Mouse (Mus musculus) stomach, embryonic 16.5 days (tissue): Measurements from ENCODE around the gene Hdac4. TPM values are rescaled to one million over a fixed set of nuclear protein-coding genes. Genes with fewer than 3 reads are reported as not detected.

Source experiments
- ATAC-seq: fragments of 200-750 bp; cut with Nextera tagmentation; 2 replicates; pipeline ENCODE4 v1.8.0; 2017; ENCODE audit warnings: moderate number of reproducible peaks, moderate TSS enrichment; ENCODE audit not compliant: insufficient read depth, low FRiP score
- H3K27ac ChIP-seq: fragments of 300-500 bp; sonication (generic); 2 replicates; pipeline ENCODE4 v1.5.1; 2014; ENCODE audit warnings: low read length
- H3K27me3 ChIP-seq: fragments of 300-500 bp; sonication (generic); 2 replicates; pipeline ENCODE4 v1.6.1; 2014; ENCODE audit warnings: low read length, control low read depth, mixed read lengths; ENCODE audit not compliant: control insufficient read depth, insufficient read depth
- H3K36me3 ChIP-seq: fragments of 300-500 bp; sonication (generic); 2 replicates; pipeline ENCODE4 v1.6.1; 2014; ENCODE audit warnings: low read length; ENCODE audit not compliant: control insufficient read depth, insufficient read depth
- H3K4me1 ChIP-seq: fragments of 300-500 bp; sonication (generic); 2 replicates; pipeline ENCODE4 v1.6.1; 2014; ENCODE audit warnings: low read length, control low read depth, mixed read lengths; ENCODE audit not compliant: control insufficient read depth, insufficient read depth
- H3K4me2 ChIP-seq: fragments of 300-500 bp; sonication (generic); 2 replicates; pipeline ENCODE4 v1.6.1; 2014; ENCODE audit warnings: low read depth, low read length, mixed read lengths
- H3K4me3 ChIP-seq: fragments of 300-500 bp; sonication (generic); replicated peaks from 2 replicates; pipeline ENCODE4 v1.5.1; 2014; ENCODE audit warnings: mild to moderate bottlenecking, low read length
- H3K9ac ChIP-seq: fragments of 300-500 bp; sonication (generic); 2 replicates; pipeline ENCODE4 v1.6.1; 2014; ENCODE audit warnings: low read length
- H3K9me3 ChIP-seq: fragments of 300-500 bp; sonication (generic); replicated peaks from 2 replicates; pipeline ENCODE4 v1.6.1; 2016; ENCODE audit warnings: low read length, control low read depth; ENCODE audit not compliant: control insufficient read depth
- WGBS: fragments of 180-500 bp; shearing (Covaris S2); extraction: QIAGEN DNeasy Blood & Tissue Kit; methylation state at CpG from one replicate; pipeline ENCODE4 v1.1.7; 2014; 5-methylcytosine and 5-hydroxymethylcytosine counted together
- polyA plus RNA-seq: library from polyadenylated mRNA; unstranded; fragments of >200 nt; fragmentation: Nextera tagmentation; extraction: Ambion mirVana; gene quantifications from 2 replicates; pipeline ENCODE4 v1.2.1, GENCODE M21; 2015

Gene Hdac4
- polyA plus RNA-seq, 1 experiment from 2014 or later: 15.7 TPM

- ATAC-seq: no peak
- Histone ChIP-seq H3K4me2 (no peak overlapping the region), H3K36me3 (no peaks in the 10 kb centered on the region), H3K9ac (no peak overlapping the region), H3K4me3 (no peak overlapping the region), H3K4me1 (peaks cover 40% of the 10 kb centered on the region), H3K9me3 (no peaks in the 10 kb centered on the region), H3K27me3 (no peaks in the 10 kb centered on the region), H3K27ac (no peak overlapping the region)
- 23% methylated on average over 3 of the region's 3 CpGs for WGBS
These were observed 21.1 kb downstream of the Hdac4 start for GRCm38 (mm10) chr1:92174251-92174897.

GRCm38 (mm10) chr1:92170616-92171235 lies 24.8 kb downstream of the Hdac4 start:
- Histone ChIP-seq H3K27me3 (no peaks in the 10 kb centered on the region), H3K9me3 (no peaks in the 10 kb centered on the region), H3K4me2 (no peak overlapping the region), H3K27ac (no peak overlapping the region), H3K36me3 (no peaks in the 10 kb centered on the region), H3K9ac (no peak overlapping the region), H3K4me1 (peaks cover 21% of the 10 kb centered on the region), H3K4me3 (no peak overlapping the region)
- ATAC-seq: no peak
- WGBS: 83% methylated on average over 5 of the region's 5 CpGs

GRCm38 (mm10) chr1:92169776-92170055 lies 25.8 kb downstream of the Hdac4 start:
- no peaks in the 10 kb centered on the region for H3K36me3 ChIP-seq

GRCm38 (mm10) chr1:92168900-92169775 lies 26.4 kb downstream of the Hdac4 start:
- Histone ChIP-seq H3K9ac (no peak overlapping the region), H3K27ac (no peak overlapping the region), H3K4me3 (no peak overlapping the region), H3K27me3 (no peaks in the 10 kb centered on the region), H3K4me1 (peaks cover 11% of the 10 kb centered on the region), H3K36me3 (no peaks in the 10 kb centered on the region), H3K9me3 (no peaks in the 10 kb centered on the region), H3K4me2 (no peak overlapping the region)
- 83% methylated on average over 4 of the region's 4 CpGs for WGBS
- ATAC-seq: no peak

More at GRCm38 (mm10) chr1:92169776-92170055, 25.8 kb downstream of the Hdac4 start:
- Histone ChIP-seq H3K9ac (no peak overlapping the region), H3K27ac (no peak overlapping the region), H3K4me3 (no peak overlapping the region), H3K4me1 (peaks cover 15% of the 10 kb centered on the region), H3K27me3 (no peaks in the 10 kb centered on the region), H3K9me3 (no peaks in the 10 kb centered on the region), H3K4me2 (no peak overlapping the region)
- ATAC-seq: no peak

- Histone ChIP-seq H3K27me3 (no peaks in the 10 kb centered on the region), H3K36me3 (no peaks in the 10 kb centered on the region), H3K9ac (no peak overlapping the region), H3K9me3 (no peaks in the 10 kb centered on the region), H3K27ac (no peak overlapping the region), H3K4me1 (peaks cover 6% of the 10 kb centered on the region; the same call in 1 of the 2 replicates), H3K4me2 (no peak overlapping the region), H3K4me3 (no peak overlapping the region)
- no peak for ATAC-seq
- WGBS: 95% methylated on average over 1 of the region's 1 CpGs
These were observed 31.6 kb downstream of the Hdac4 start for GRCm38 (mm10) chr1:92163932-92164331.

GRCm38 (mm10) chr1:92159804-92160203 lies 35.7 kb downstream of the Hdac4 start:
- WGBS: 80% methylated on average over 4 of the region's 4 CpGs
- ATAC-seq: no peak
- H3K4me3 ChIP-seq: no peak overlapping the region

GRCm38 (mm10) chr1:92150201-92150600 lies 45.3 kb downstream of the Hdac4 start:
- Histone ChIP-seq H3K9me3 (no peaks in the 10 kb centered on the region), H3K27ac (no peak overlapping the region), H3K36me3 (no peaks in the 10 kb centered on the region; the same call in 1 of the 2 replicates), H3K4me3 (no peak overlapping the region), H3K4me1 (peaks cover 1% of the 10 kb centered on the region; the same call in 1 of the 2 replicates), H3K27me3 (no peaks in the 10 kb centered on the region), H3K9ac (no peak overlapping the region), H3K4me2 (no peak overlapping the region)
- no peak for ATAC-seq
- WGBS: 56% methylated on average over 1 of the region's 1 CpGs

More at GRCm38 (mm10) chr1:92159804-92160203, 35.7 kb downstream of the Hdac4 start:
- Histone ChIP-seq H3K36me3 (no peaks in the 10 kb centered on the region), H3K9ac (no peak overlapping the region), H3K4me2 (no peak overlapping the region), H3K27me3 (no peaks in the 10 kb centered on the region), H3K9me3 (no peaks in the 10 kb centered on the region), H3K27ac (no peak overlapping the region), H3K4me1 (no peaks in the 10 kb centered on the region)

- Histone ChIP-seq H3K9me3 (no peaks in the 10 kb centered on the region), H3K4me2 (no peak overlapping the region), H3K27ac (no peak overlapping the region), H3K9ac (no peak overlapping the region), H3K4me1 (peaks cover 15% of the 10 kb centered on the region), H3K27me3 (no peaks in the 10 kb centered on the region), H3K4me3 (no peak overlapping the region), H3K36me3 (no peaks in the 10 kb centered on the region; the same call in 1 of the 2 replicates)
- no peak for ATAC-seq
- WGBS: 97% methylated on average over 1 of the region's 1 CpGs
These were observed 47.0 kb downstream of the Hdac4 start for GRCm38 (mm10) chr1:92148527-92148926.
